Mouse (Mus musculus) MEL (cell line): ENCODE data around the gene Fam43a.

ENCODE experiments used
- CHD2 ChIP-seq: IDR thresholded peaks from 2 replicates; pipeline ENCODE4 v1.6.1; 2011; ENCODE audit warnings: low read length, improper control_type of control experiment
- CTCF ChIP-seq, 3 experiments: IDR thresholded peaks in 2 of 3; conservative IDR thresholded peaks in 1 of 3; 2 replicates each; pipeline ENCODE4 v1.5.1; 2011 to 2012; ENCODE audit warnings: low read length in 3 of 3, low read depth in 2 of 3, mild to moderate bottlenecking in 2 of 3, improper control_type of control experiment in 1 of 3, inconsistent platforms in 1 of 3, mixed read lengths in 1 of 3, moderate library complexity in 1 of 3; ENCODE audit not compliant: control insufficient read depth in 1 of 3, insufficient read depth in 1 of 3, poor library complexity in 1 of 3, severe bottlenecking in 1 of 3
- GABPA ChIP-seq: IDR thresholded peaks from 2 replicates; pipeline ENCODE4 v1.6.1; 2012; ENCODE audit warnings: low read depth, mild to moderate bottlenecking, inconsistent platforms, low read length, improper control_type of control experiment, moderate library complexity
- GATA1 ChIP-seq: IDR thresholded peaks from 2 replicates; pipeline ENCODE4 v1.6.1; 2011; ENCODE audit warnings: low read depth, low read length, improper control_type of control experiment
- POLR2A ChIP-seq, 2 experiments: IDR thresholded peaks; 2 replicates each; pipeline ENCODE4 v1.6.1; 2011 to 2012; ENCODE audit warnings: low read length in 2 of 2, mild to moderate bottlenecking in 2 of 2, control low read depth in 1 of 2, improper control_type of control experiment in 1 of 2, low read depth in 1 of 2, moderate library complexity in 1 of 2; ENCODE audit not compliant: control insufficient read depth in 1 of 2, insufficient read depth in 1 of 2, poor library complexity in 1 of 2
- ZMIZ1 ChIP-seq: IDR thresholded peaks from 2 replicates; pipeline ENCODE4 v1.6.1; 2012; ENCODE audit warnings: low read depth, mild to moderate bottlenecking, inconsistent platforms, low read length, improper control_type of control experiment, moderate library complexity

DNA sequence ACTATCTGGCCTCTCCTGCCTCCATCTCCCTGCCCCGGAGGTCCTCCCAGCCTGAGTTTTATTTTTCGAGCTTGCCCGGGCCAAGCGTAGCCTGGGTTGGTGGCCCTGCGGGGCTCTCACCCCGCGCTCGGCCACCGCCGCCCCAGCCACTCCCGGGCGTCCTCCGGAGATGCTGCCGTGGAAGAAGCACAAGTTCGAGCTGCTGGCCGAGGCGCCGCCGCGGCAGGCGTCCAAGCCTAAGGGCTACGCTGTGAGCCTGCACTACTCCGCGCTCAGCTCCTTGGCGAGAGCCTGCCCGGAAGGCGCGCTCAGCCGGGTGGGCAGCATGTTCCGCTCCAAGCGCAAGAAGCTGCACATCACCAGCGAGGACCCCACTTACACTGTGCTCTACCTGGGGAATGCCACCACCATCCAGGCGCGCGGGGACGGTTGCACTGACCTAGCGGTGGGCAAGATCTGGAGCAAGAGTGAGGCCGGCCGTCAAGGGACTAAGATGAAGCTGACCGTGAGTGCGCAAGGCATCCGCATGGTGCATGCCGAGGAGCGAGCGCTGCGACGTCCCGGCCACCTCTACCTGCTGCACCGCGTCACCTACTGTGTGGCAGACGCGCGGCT lies 1.0 kb downstream of the Fam43a start:
- TF ChIP-seq POLR2A (IDR thresholded peaks at IDR 0.05; ENCODE audit: control insufficient read depth in 1 of 2, insufficient read depth in 1 of 2, low read depth in 1 of 2, low read length in 2 of 2, poor library complexity in 1 of 2) (no peak), CHD2 (no peak), ZMIZ1 (no peak), GABPA (no peak), CTCF (IDR thresholded peaks at IDR 0.05 in 2 of 3, conservative IDR thresholded peaks at IDR 0.05 in 1 of 3; ENCODE audit: control insufficient read depth in 1 of 3, insufficient read depth in 1 of 3, low read depth in 2 of 3, low read length in 3 of 3, poor library complexity in 1 of 3, severe bottlenecking in 1 of 3) (no peak), GATA1 (no peak)
